Mouse (Mus musculus) retina, adult 2 months (tissue): ENCODE measurements around the gene Gabrd.

Experiments
- DNase-seq: peaks from one replicate; pipeline ENCODE4 v3.0.0-alpha.2; 2012; ENCODE audit warnings: low read depth, low spot score

Gene Gabrd

DNA sequence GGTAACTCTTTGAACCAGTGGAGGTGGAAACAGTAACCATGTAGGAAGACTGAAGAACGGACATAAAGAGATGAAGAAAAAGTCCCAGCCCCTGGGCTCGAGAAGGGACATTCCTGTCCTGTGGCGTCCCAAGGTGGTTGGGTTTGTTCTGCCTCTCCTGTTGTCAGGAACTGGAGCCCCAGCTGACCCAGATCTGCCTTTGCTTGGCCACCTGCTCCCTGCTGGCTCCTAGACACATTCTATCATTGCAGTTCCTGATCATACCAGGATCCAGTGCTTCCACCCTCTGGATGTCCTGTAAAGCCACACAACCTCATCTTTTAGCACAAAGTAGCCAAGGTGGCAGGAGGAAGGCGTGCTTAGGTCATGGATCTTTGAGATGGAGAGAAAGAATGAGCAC, 14.6 kb downstream of the Gabrd start:
- no peak for DNase-seq

- no peak for DNase-seq
Measured at GRCm38 (mm10) chr4:155382752-155383151, 15.2 kb downstream of the Gabrd start.

DNA sequence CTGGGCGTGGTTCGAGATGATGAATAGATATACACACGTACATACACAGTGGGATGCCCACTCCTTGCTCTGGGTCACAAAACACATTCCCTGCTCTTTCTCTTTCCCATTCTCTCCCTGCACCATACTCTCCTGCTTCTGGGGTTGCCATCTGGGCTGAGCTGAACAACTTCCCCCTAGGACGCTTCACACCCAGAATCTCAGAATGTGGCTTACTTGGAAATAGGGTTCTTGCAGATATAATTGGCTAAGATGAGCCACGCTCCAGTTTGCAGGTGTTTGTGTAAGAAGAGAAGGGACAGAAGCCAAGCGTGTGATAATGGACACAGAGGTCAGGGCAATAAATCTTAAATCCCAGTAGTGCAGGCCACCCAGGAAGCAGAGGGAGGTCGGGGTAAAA, 15.9 kb downstream of the Gabrd start:
- no peak for DNase-seq

DNA sequence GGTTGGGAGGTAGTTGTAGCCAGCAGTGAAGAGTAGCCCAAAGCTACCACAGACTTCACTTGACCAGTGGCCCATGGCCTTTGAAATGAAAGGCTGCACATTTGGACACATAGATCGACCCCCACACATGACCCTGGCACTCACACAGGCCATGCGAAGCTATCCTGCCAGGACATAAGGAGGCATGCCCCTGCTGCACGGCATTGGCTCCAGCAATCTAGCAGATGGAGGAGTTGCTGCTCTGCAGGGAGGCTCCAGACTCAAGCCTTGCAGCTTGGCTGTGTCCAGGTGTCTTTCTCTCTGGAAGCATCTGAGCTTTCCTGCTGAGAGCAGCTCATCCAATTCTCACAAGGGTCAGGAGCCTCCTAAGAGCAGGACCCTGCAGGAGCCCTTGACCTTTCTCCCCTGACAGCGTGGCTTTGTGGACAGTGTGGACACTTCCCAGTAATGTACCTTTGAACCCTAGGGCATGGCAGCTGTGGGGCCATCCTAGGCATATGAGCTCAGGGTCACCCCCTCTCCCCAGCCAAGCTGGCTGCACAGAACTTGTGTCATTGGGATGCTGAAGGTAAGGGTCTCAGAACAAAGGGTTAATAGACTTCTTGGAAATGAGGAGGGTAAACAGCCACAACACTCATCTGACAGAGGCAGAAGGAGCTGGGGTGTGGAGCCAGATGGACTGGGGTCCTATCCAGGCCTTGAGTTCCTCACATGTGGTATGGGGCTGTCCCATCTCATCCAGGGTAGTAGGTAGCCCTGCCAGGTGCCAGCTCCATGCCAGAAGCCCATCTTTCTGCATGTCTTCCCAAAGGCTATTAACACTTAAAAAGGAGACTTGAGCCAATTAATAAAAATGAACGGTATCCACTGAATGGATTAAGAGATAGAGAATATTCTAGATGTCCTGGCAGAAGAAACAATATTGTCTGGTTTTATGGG, 25.8 kb downstream of the Gabrd start:
- DNase-seq, result no peak

GRCm38 (mm10) chr4:155370737-155371715, 26.9 kb downstream of the Gabrd start:
- DNase-seq, result no peak

GRCm38 (mm10) chr4:155368684-155369083, 29.2 kb downstream of the Gabrd start:
- DNase-seq, result peak; percentile 54

- DNase-seq, result no peak
Measured at GRCm38 (mm10) chr4:155367739-155368138, 30.2 kb downstream of the Gabrd start.

GRCm38 (mm10) chr4:155366784-155367183, 31.1 kb downstream of the Gabrd start:
- no peak for DNase-seq

- DNase-seq, result no peak
Measured at GRCm38 (mm10) chr4:155362443-155362842, 35.5 kb downstream of the Gabrd start.

- peak; percentile 87 for DNase-seq
Measured at GRCm38 (mm10) chr4:155361303-155361791, 36.6 kb downstream of the Gabrd start, which contains the start of gene Prkcz. Gene Prkcz (minus strand): TSS chr4:155361361.

DNA sequence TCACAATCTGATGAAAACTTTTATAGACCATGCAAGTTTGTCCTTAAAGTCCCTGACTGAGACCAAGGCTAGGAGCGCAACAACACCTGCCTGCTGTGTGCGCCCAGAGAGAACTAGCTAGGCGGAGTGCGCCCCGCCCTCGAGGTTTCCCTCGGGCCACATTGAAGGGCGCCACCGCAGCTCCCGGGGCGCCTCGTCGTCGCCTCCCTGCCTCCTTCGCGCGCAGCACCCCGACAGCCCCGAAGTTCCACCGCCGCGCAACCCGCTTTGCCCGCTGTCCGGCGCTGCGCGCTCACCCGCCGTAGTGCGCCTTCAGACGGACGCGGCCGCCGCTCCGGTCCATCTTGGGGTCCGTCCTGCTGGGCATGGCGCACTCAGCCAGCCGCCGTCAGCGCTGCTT, 37.1 kb downstream of the Gabrd start:
- DNase-seq, result no peak

DNA sequence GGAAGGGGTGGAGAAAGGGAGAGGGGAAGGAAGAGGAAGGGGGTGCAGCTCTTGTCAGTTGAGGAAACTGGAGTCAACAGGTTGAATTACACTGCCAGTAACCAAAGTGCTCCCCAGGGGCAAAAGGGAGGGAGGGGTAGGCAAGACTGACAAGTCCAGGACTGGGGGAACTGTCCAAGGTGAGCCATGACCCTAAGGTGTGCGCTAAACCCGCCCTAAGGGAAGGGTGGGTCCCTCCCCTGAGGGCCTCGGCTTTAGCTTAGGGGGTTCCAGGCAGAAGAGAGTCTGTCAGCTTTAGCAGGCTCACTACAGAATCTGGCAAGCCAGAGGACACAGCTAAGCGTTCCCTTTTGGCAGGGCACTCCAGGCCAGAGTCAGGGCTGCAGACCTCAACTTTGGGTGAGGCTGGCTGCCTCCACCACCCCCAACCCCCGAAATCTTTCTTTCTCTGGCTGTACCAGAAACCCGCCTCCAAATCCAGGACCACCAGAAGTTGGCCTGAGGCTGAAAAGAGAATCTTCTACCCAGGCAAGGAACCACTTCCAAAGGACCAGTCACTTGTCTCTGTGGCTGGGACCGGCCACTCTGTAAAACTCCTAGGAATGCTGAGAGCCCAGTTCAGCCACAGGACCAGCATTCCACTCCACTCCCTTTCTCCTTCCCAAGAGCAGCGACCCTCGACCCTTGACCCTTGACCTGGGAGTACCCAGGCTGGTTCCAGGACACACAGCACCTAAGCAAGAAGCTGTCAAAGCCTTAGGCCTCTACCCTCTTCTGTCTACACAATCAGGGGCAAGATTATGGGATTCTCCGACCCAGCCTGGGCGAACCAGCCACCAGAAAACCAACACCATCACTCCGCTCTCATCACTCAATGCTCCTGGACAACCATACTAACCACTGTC, 38.1 kb downstream of the Gabrd start:
- no peak for DNase-seq

- DNase-seq, result no peak
Measured at GRCm38 (mm10) chr4:155357601-155358000, 40.3 kb downstream of the Gabrd start.

GRCm38 (mm10) chr4:155356354-155356753, 41.6 kb downstream of the Gabrd start:
- no peak for DNase-seq

DNA sequence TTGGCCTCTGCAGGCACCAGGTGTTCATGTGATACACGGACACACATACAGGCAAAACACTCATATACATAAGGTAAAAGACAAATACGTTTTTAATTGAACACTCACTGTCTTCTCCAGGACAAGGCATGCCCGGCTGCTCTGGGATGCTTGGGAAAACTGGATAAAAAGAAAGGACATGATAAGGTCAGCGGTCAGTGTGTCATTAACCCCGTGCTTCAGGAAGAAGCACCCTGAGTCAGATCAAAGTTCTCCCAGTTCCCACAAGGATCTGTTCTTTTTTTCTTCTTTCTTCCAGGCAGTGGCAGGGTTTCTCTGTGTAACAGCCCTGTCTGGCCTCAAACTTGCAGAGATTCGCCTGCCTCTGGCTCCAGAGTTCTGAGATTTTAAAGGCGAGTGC, 43.4 kb downstream of the Gabrd start:
- no peak for DNase-seq

DNA sequence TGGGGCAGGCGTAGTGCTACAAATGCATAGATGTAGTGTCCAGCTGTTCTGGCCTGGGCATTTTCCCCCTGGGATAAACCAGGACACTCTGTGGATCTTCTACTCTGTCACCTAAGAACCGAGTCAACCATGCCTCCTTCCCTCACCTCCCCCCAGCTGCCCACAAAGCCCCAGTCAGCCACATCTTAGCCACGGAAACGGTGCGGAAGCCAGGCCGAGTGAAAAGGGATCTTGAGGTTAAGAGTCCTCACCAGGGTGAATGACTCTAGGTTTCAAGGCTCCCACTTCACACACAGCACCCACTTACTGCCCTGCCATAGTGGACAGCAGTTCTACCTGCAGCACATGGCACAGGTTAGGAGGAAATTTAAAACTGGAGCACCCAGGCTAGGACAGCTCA, 43.9 kb downstream of the Gabrd start:
- DNase-seq, result no peak

- no peak for DNase-seq
Measured at GRCm38 (mm10) chr4:155352581-155352980, 45.3 kb downstream of the Gabrd start.

GRCm38 (mm10) chr4:155346350-155346749, 51.6 kb downstream of the Gabrd start:
- no peak for DNase-seq

DNA sequence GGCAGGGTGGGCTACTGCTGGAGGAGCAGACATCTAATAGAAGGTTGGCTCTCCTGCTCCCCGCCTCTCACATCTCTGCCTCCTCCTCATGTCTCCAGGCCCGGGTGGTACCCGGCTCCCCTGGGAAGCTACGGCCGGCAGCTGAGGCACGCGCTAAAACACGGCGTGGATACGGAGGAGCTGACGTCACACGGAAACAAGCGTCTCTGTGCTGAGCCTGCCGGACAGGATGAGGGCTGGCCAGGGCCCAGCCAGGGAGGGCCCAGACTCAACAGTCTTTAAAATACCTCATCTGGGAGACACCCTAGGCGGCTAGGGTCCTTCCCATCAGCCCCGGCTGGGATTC, 52.3 kb downstream of the Gabrd start:
- no peak for DNase-seq

DNA sequence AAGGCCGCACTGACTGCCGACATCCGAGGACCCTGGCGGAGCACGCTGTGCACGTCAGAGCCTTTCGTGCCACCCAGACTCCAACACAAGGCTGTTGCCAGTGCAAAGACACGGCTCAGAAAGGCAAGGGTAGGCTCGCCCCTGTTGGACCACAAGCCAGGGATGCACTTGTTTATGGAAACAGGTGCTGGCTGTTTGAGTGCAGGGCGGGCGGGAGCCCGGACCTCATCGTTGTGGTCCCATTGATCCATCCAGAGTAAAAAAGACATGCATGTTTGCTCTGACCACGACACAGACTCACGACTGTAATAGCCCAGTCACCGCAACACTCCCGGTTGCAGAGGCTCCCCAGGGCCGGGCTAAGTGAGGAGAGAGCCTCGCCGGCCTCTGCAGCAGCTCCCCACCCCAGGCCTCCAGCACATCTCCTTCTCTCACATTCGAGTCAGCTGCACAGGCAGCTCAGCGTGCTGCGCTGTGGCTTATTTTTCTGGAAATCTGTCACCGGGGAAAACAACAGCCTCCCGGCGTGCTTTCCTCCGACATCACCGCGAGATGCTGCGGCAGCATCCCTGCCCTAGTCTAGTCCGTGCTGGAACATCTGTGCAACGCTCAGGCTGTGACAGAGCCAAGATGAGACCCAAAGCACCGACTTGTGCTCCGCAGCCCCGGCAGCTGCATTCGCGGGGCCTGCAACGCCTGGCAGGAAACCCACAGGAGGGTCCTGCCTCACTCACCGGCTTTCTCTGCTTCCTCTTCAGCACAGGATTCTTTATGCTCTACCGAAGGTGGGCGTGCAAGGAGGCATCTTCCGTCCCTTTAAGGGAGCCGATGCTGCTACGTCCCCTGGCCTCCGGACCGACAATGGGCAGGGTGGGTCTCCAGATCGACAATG, 53.0 kb downstream of the Gabrd start:
- DNase-seq, result no peak
